Mouse (Mus musculus) thymus, postnatal 25 days (tissue): ENCODE data around the gene Pycard.
"Not testable (repeated sequence)": the region's sequence is repeated elsewhere in the genome, so short reads cannot be mapped to it uniquely, and the experiment has no call there.

Experiments used
- DNase-seq: peaks from one replicate; pipeline ENCODE4 v3.0.0; 2022

Pycard gene

GRCm38 (mm10) chr7:128003098-128003497 lies 9.4 kb upstream of the Pycard start:
- DNase-seq: no peak

DNA sequence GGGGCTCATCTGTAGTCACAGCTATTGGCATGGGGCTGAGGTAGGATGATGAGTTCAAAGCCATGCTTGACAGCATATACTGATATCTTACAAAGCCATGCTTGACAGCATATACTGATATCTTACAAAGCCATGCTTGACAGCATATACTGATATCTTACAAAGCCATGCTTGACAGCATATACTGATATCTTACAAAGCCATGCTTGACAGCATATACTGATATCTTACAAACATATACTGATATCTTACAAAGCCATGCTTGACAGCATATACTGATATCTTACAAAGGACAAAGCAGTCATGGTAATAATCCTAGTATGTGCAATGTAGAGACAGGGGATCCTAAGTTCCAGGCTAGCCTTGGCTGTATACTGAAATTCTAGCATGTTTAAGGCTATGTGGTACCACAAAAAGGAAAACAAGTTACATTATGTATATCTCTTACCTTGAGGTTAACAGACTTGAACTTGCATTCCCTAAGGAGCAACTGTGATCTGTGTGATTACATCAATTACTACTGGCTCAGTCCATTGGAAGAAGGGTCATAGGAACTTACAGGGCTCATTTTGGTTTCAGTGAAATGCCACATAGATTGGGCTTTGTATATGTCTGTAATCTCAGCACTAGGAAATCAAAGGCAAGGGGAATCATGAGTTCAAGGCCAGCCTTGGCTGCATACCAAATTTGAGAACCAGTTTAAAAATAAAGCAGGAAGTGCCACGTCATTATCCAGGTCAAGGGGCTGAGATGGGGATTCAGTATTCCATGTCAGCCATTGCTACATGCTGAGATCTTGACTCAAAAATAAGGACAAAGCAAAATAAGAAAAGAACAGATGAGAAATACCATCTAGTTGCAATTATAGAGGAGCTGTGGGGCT lies 6.6 kb upstream of the Pycard start:
- DNase-seq: no peak

DNA sequence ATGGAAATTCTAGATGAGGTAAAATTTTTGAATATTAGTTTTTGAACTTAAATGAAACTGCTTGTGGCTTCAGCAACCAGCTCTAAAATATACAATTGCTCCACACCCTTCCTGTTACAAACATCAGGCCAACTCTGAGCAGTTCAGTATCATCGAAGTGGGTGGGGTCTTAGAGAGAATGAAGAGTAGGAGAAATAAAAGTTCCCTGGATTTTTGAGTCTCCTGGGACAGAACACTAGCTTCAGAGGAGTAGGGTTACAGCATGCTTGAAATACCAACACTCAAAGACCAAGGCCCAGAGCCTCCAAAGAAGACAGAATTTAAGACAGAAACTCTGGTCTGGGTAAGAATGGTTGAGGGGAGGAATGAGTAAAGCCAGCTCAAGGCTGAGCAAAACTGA lies 5.8 kb upstream of the Pycard start:
- no peak for DNase-seq

GRCm38 (mm10) chr7:127992488-127993340 lies 953 bp downstream of the Pycard start:
- DNase-seq: no peak

GRCm38 (mm10) chr7:127991643-127992487 lies 1.8 kb downstream of the Pycard start:
- peak; percentile 87 for DNase-seq

GRCm38 (mm10) chr7:127988904-127989303 lies 4.8 kb downstream of the Pycard start:
- DNase-seq: no peak

- no peak for DNase-seq
Observed at GRCm38 (mm10) chr7:127980606-127981005, 13.1 kb downstream of the Pycard start.

GRCm38 (mm10) chr7:127978856-127979255 lies 14.8 kb downstream of the Pycard start:
- no peak for DNase-seq

DNA sequence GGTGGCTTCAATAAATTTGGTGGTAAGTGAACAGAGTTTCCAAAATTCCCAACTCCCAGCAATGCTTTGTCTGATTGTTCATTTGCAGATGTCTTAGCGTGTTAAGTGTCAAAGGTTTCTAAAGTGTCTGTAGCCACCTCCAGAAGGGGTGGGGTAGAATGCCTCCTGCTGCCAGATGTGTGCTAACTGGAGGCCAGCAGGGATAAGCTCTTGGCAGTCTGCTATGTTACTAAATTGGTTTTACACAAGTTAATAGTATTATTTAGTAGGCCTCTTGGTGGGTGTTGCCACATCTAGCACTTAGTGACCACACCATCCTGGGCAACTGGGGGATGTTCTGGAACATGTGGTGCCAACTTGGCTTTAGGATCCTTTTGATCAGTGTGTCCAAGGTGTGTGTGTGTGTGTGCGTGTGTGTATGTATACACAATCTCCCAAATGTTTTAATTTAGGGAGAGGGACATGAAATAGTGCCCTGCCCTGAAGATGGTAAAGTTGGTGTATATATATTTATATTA lies 19.2 kb downstream of the Pycard start:
- no peak for DNase-seq

GRCm38 (mm10) chr7:127967922-127968828 lies 25.5 kb downstream of the Pycard start:
- DNase-seq: peak; percentile 70

- peak; percentile 95 for DNase-seq
Observed at GRCm38 (mm10) chr7:127967004-127967921, 26.4 kb downstream of the Pycard start, which contains the start of gene Fus. Gene Fus, plus strand, starts transcription at chr7:127967457.

- DNase-seq: peak; percentile 28
Observed at GRCm38 (mm10) chr7:127966371-127966918, 27.2 kb downstream of the Pycard start.

DNA sequence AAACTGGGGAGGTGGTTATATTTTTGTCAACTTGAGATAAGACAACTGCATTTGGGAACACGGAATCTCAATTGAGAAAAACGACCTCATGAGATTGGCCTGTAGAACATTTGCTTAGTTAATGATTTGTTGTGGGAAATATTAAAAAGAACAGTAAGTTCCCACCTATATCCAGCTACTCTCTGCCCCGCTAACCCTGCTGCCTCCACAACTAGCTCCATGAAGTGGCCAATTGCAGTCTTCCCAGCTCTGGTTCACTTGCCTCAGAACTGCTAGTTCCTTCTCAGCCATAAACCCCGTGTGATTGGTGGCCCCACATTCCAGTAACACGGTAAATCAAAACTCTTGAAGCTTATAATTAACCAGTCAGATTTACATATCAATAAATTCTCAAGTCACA lies 34.3 kb downstream of the Pycard start:
- no peak for DNase-seq

DNA sequence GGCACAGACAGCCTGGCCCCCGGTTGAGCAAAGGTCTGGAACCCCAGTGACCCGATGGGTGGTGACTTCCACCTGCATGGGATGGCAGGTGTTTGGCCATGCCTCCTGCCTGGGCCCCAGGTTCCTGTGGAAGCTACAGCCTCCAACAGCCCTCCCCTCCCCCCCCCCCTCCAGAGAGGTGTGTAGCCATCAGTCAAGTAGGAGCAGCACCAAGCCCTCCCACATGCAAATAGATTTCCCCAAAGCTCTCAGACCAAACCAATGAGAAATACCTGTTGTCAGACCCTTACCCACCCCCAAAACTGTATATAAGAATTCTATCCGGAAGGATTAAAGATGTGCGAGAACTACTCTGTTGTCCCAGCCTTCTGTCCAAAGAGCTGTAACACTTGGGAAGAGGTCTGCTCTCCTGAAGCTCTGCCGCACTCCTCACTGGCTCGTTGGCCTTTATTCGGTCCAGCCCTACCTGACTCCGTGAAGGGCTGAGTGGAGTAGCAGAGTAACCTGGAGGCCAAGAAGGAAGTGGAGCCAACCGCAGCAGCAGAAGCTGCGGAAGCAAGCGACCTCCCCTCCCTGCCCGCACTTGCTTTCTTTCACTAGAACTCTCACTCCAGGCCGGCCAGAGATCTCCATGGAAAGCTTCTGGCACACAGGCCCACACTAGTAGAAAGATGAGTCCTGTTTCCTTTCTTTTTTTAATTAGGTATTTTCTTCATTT lies 40.6 kb downstream of the Pycard start:
- DNase-seq: peak; percentile 42

DNA sequence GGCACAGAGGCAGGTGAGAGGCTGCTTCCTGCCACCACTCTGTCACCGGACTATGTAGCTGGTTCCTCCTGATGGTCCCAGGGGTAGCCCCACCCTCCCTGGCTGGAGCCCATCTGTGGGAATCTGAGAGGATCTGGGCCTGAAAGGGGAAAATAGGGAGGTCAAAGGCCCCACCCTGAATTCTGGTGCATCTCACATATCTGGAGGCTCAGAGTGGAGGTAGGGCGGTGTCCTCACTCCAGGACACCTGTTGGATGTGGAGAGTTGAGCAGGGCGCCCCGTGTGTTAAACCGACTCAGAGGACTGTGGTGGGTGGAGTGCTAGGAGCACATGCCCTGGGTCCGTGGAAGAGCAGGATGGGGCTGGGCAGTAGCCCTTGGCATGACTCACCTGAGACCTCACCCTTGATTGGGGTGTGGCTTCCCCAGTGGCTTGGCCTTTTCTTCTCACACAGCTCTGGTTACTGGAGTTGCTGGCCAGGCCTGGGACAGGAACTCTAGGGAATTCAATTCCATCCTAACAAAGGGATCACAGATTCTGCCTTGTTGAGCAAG lies 47.1 kb downstream of the Pycard start, which contains the start of gene Prss36:
TSS of gene Prss36 (minus strand) at position 256 of the 554 bp plus-strand sequence.
- no peak for DNase-seq

GRCm38 (mm10) chr7:127944614-127945013 lies 49.1 kb downstream of the Pycard start:
- no peak for DNase-seq

- DNase-seq: not testable (repeated sequence)
Observed at GRCm38 (mm10) chr7:127942097-127942496, 51.6 kb downstream of the Pycard start.
